Mouse (Mus musculus) liver, adult (tissue): Measurements from ENCODE around the gene Slco2a1.

Experiments
- GATA4 ChIP-seq: IDR thresholded peaks from 2 replicates; pipeline ENCODE4 v1.6.1; 2014; ENCODE audit warnings: mild to moderate bottlenecking, low read length; ENCODE audit not compliant: insufficient replicate concordance

The Slco2a1 gene

GRCm38 (mm10) chr9:102977791-102978492, 10.6 kb upstream of the Slco2a1 start:
- no peak for TF ChIP-seq GATA4

GRCm38 (mm10) chr9:102979011-102979700, 9.4 kb upstream of the Slco2a1 start:
- no peak for TF ChIP-seq GATA4

- TF ChIP-seq GATA4, result no peak
Measured at GRCm38 (mm10) chr9:102979956-102980355, 8.6 kb upstream of the Slco2a1 start.

- no peak for TF ChIP-seq GATA4
Measured at GRCm38 (mm10) chr9:102980420-102980819, 8.1 kb upstream of the Slco2a1 start.

GRCm38 (mm10) chr9:102981791-102982190, 6.7 kb upstream of the Slco2a1 start:
- TF ChIP-seq GATA4, result no peak

GRCm38 (mm10) chr9:102982376-102982775, 6.1 kb upstream of the Slco2a1 start:
- no peak for TF ChIP-seq GATA4

- TF ChIP-seq GATA4, result peak; percentile 79
Measured at GRCm38 (mm10) chr9:102985111-102985510, 3.4 kb upstream of the Slco2a1 start.

- TF ChIP-seq GATA4, result no peak
Measured at GRCm38 (mm10) chr9:102985939-102986338, 2.6 kb upstream of the Slco2a1 start.

- no peak for TF ChIP-seq GATA4
Measured at GRCm38 (mm10) chr9:102990306-102991133, 2.0 kb downstream of the Slco2a1 start.

- no peak for TF ChIP-seq GATA4
Measured at GRCm38 (mm10) chr9:102991134-102991406, 2.6 kb downstream of the Slco2a1 start.

- TF ChIP-seq GATA4, result peak; percentile 71; the same call in 1 of the 2 replicates
Measured at GRCm38 (mm10) chr9:102992877-102993276, 4.4 kb downstream of the Slco2a1 start.

- no peak for TF ChIP-seq GATA4
Measured at GRCm38 (mm10) chr9:102993764-102994163, 5.3 kb downstream of the Slco2a1 start.

- TF ChIP-seq GATA4, result no peak
Measured at GRCm38 (mm10) chr9:102995800-102996635, 7.5 kb downstream of the Slco2a1 start.

- no peak for TF ChIP-seq GATA4
Measured at GRCm38 (mm10) chr9:103000384-103000783, 11.9 kb downstream of the Slco2a1 start.

- no peak for TF ChIP-seq GATA4
Measured at GRCm38 (mm10) chr9:103004343-103004742, 15.8 kb downstream of the Slco2a1 start.
